Comparison of ENCODE assay signal across 35 mouse cellular contexts in the genomic region with DNA sequence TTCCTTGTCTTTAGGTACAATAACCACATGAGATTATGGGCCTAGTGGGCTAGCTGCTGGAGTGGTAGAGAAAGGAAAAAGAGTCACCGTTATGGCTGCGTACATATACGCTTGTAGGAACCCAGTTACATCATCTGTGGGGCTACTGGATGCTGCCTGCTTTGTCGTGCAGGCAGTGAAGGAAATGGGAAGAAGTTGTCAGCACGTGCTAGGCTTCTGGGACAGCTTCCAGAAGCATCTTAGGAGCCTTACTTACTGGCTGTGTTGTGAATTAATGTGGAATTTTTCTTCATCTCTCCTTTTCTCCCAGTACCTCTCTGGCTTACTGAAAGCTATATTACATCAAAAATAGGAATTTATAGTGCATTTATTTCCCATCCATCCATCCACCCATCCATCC.
"Had no signal": no experiment of that assay in that cellular context is flagged by ENCODE, and none has a peak within 500 bp of the region (broad histone marks: within the 10 kb centered on the region; RNA-seq: fewer than 3 reads in every experiment).

No protein-coding gene starts in this region.

- H3K4me2 ChIP-seq: heart, embryonic 11.5 days; heart, embryonic 12.5 days; heart, embryonic 13.5 days; heart, embryonic 15.5 days; hindbrain, embryonic 12.5 days; hindbrain, embryonic 13.5 days; hindbrain, embryonic 14.5 days; hindbrain, embryonic 15.5 days; intestine, embryonic 15.5 days; kidney, embryonic 15.5 days had no signal

- H3K27me3 ChIP-seq: heart, embryonic 12.5 days; heart, embryonic 13.5 days; heart, embryonic 15.5 days; hindbrain, embryonic 12.5 days; hindbrain, embryonic 15.5 days; intestine, embryonic 15.5 days; kidney, embryonic 15.5 days had no signal

- H3K4me1 ChIP-seq: heart, embryonic 10.5 days; heart, embryonic 12.5 days; heart, embryonic 15.5 days; hindbrain, embryonic 10.5 days; hindbrain, embryonic 12.5 days; hindbrain, embryonic 13.5 days; hindbrain, embryonic 15.5 days; intestine, embryonic 15.5 days; kidney, embryonic 15.5 days had no signal

- DNase-seq: heart, postnatal 10 days; heart, postnatal 14 days; heart, postnatal 36 days; heart, postnatal 4 days; kidney, adult 11 months; kidney, adult 18-20 months; kidney, adult 2 months; kidney, adult 8-10 months; kidney, adult 9 months; kidney, postnatal 10 days; kidney, postnatal 14 days; kidney, postnatal 25 days; kidney, postnatal 36 days; kidney, postnatal 4 days; layer of hippocampus, adult 9-11 months; layer of hippocampus, postnatal 36 days had no signal

- H3K9me3 ChIP-seq: heart, embryonic 10.5 days; heart, embryonic 12.5 days; heart, embryonic 13.5 days; heart, embryonic 15.5 days; hindbrain, embryonic 10.5 days; hindbrain, embryonic 12.5 days; hindbrain, embryonic 13.5 days; hindbrain, embryonic 15.5 days; intestine, embryonic 15.5 days; kidney, embryonic 15.5 days had no signal

- H3K9ac ChIP-seq: heart, embryonic 12.5 days; heart, embryonic 13.5 days; heart, embryonic 15.5 days; hindbrain, embryonic 12.5 days; hindbrain, embryonic 13.5 days; hindbrain, embryonic 14.5 days; hindbrain, embryonic 15.5 days; intestine, embryonic 15.5 days; kidney, embryonic 15.5 days had no signal

- H3K27ac ChIP-seq: heart, embryonic 10.5 days; heart, embryonic 13.5 days; heart, embryonic 15.5 days; hindbrain, embryonic 10.5 days; hindbrain, embryonic 12.5 days; hindbrain, embryonic 13.5 days; hindbrain, embryonic 14.5 days; hindbrain, embryonic 15.5 days; hindbrain, postnatal 0 days; intestine, embryonic 15.5 days; kidney, embryonic 15.5 days; kidney, postnatal 0 days; layer of hippocampus, adult 2 months had no signal

- ATAC-seq: hindbrain, embryonic 16.5 days; hindbrain, postnatal 0 days; inflammation-experienced regulatory T-cells, adult 6 months; intestine, embryonic 15.5 days; intestine, embryonic 16.5 days; intestine, postnatal 0 days had no signal

- H3K36me3 ChIP-seq: heart, embryonic 10.5 days; heart, embryonic 12.5 days; heart, embryonic 13.5 days; heart, embryonic 15.5 days; hindbrain, embryonic 10.5 days; hindbrain, embryonic 12.5 days; hindbrain, embryonic 13.5 days; hindbrain, embryonic 15.5 days; intestine, embryonic 15.5 days; kidney, embryonic 15.5 days had no signal

- H3K4me3 ChIP-seq: heart, embryonic 10.5 days; heart, embryonic 12.5 days; heart, embryonic 13.5 days; heart, embryonic 15.5 days; hindbrain, embryonic 10.5 days; hindbrain, embryonic 12.5 days; hindbrain, embryonic 13.5 days; hindbrain, embryonic 15.5 days; intestine, embryonic 15.5 days; kidney, embryonic 15.5 days; layer of hippocampus, adult 2 months had no signal
